Mouse (Mus musculus): ENCODE data around the gene Shmt2. TPM values are rescaled to one million over a fixed set of nuclear protein-coding genes. Genes with fewer than 3 reads are reported as not detected.
A peak's percentile ranks its signal among the peaks of the same experiment; 100 is the strongest.

Shmt2 gene
- polyA plus RNA-seq, 1 experiment = 12.7 TPM

DNA sequence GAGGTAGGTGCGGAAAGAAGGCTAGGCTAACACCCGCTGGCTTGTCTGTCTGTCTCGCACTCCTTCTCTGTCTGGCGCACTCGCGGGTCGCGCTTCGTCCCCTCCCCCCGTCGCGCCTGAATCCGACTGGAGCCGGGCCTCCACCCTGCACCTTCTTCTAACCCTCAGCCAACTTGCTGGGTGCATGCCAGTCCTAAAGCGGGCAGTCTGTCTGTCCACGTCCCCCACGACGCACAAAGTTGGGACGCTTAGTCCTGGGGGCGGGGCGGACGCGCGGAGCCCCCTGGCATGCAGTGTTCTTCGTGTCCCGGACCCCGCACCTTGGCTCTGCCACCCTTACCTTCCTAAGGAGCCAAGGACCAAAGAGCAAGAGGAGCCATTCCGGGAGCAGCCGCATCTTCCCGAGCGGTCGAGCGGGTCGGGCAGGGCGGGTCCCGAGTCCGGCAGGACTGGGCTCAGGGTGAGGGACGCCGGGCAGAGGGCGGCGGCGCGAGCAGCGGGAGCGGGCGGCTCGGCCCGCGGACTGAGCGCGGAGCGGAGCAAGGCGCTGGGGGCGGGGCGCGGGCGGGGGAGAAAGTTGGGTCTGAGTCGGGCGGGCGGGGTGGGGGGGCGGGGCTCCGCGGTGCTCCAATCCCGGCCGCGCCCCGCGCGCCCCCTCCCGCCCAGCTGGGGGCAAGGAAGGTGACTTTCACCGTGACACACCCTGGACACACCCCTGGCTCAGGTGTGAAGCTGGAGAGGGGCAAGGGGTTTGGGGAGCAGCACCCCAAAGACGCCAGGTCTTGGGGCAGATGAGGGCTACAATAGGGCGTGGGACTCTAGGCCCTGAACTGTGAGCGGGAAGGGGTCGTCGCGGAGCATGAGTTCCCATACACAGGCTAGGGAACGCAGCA is 12.0 kb upstream of the Shmt2 start, which contains the start of gene Nxph4:
Gene Nxph4 (minus strand): TSS at position 524 of the 893 bp plus-strand sequence.
- TF ChIP-seq POLR2A (IDR thresholded peaks at IDR 0.05; ENCODE audit: control insufficient read depth, low read depth, low read length) (no peak), CTCF (IDR thresholded peaks at IDR 0.05; ENCODE audit: control insufficient read depth, insufficient read depth, insufficient replicate concordance, low read depth, low read length) (no peak)
- Histone ChIP-seq H3K36me3 (ENCODE audit: control insufficient read depth, insufficient read depth, low read length) (no peaks in the 10 kb centered on the region), H3K27ac (ENCODE audit: control insufficient read depth, insufficient read depth, low read depth, low read length) (no peak within 1 kb of the TSS), H3K4me3 (ENCODE audit: control insufficient read depth, low read depth, low read length) (peak within 1 kb of the TSS; percentile 59), H3K4me1 (ENCODE audit: control insufficient read depth, insufficient read depth, low read length) (peaks cover 10% of the 10 kb centered on the region), H3K27me3 (ENCODE audit: control insufficient read depth, insufficient read depth, low read length) (peaks cover 3% of the 10 kb centered on the region)

DNA sequence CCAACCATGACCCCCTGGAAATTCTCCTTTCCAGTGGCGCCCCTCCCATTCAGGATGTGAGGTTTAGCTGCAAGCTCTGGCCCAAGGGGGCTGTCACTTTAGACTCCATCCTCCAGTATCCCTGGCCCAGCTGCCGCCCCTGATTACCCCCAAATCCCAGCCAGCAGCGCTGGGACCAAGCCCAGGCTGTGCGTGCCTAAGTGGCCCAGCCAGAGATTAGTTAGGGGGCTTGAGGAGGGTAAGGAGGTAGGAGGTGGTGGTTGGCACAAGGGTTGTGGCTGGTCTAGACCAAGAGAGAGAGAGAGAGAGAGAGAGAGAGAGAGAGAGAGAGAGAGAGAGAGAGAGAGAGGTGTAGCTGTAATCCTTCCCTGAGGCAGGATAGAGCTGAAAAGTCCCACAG is 9.3 kb upstream of the Shmt2 start:
- peaks cover 10% of the 10 kb centered on the region for H3K4me1 ChIP-seq (ENCODE audit: control insufficient read depth, insufficient read depth, low read length)
- TF ChIP-seq CTCF (IDR thresholded peaks at IDR 0.05; ENCODE audit: control insufficient read depth, insufficient read depth, insufficient replicate concordance, low read depth, low read length) (no peak), POLR2A (IDR thresholded peaks at IDR 0.05; ENCODE audit: control insufficient read depth, low read depth, low read length) (no peak)
- no peak overlapping the region for H3K4me3 ChIP-seq (ENCODE audit: control insufficient read depth, low read depth, low read length)
- H3K27ac ChIP-seq (ENCODE audit: control insufficient read depth, insufficient read depth, low read depth, low read length) = no peak overlapping the region
- H3K27me3 ChIP-seq (ENCODE audit: control insufficient read depth, insufficient read depth, low read length) = peaks cover 3% of the 10 kb centered on the region
- H3K36me3 ChIP-seq (ENCODE audit: control insufficient read depth, insufficient read depth, low read length) = no peaks in the 10 kb centered on the region

GRCm38 (mm10) chr10:127530945-127531344 is 8.7 kb upstream of the Shmt2 start:
- Histone ChIP-seq H3K36me3 (ENCODE audit: control insufficient read depth, insufficient read depth, low read length) (no peaks in the 10 kb centered on the region), H3K4me1 (ENCODE audit: control insufficient read depth, insufficient read depth, low read length) (peaks cover 10% of the 10 kb centered on the region), H3K4me3 (ENCODE audit: control insufficient read depth, low read depth, low read length) (no peak overlapping the region), H3K27ac (ENCODE audit: control insufficient read depth, insufficient read depth, low read depth, low read length) (no peak overlapping the region), H3K27me3 (ENCODE audit: control insufficient read depth, insufficient read depth, low read length) (peaks cover 3% of the 10 kb centered on the region)
- TF ChIP-seq POLR2A (IDR thresholded peaks at IDR 0.05; ENCODE audit: control insufficient read depth, low read depth, low read length) = no peak
- no peak for TF ChIP-seq CTCF (IDR thresholded peaks at IDR 0.05; ENCODE audit: control insufficient read depth, insufficient read depth, insufficient replicate concordance, low read depth, low read length)

- Histone ChIP-seq H3K4me3 (ENCODE audit: control insufficient read depth, low read depth, low read length) (no peak overlapping the region), H3K27ac (ENCODE audit: control insufficient read depth, insufficient read depth, low read depth, low read length) (no peak overlapping the region), H3K36me3 (ENCODE audit: control insufficient read depth, insufficient read depth, low read length) (no peaks in the 10 kb centered on the region), H3K4me1 (ENCODE audit: control insufficient read depth, insufficient read depth, low read length) (no peaks in the 10 kb centered on the region; the same call in 1 of the 2 replicates), H3K27me3 (ENCODE audit: control insufficient read depth, insufficient read depth, low read length) (peaks cover 3% of the 10 kb centered on the region)
- TF ChIP-seq CTCF (IDR thresholded peaks at IDR 0.05; ENCODE audit: control insufficient read depth, insufficient read depth, insufficient replicate concordance, low read depth, low read length) = no peak
- no peak for TF ChIP-seq POLR2A (IDR thresholded peaks at IDR 0.05; ENCODE audit: control insufficient read depth, low read depth, low read length)
Observed at GRCm38 (mm10) chr10:127527481-127527880, 5.2 kb upstream of the Shmt2 start.

- H3K4me1 ChIP-seq (ENCODE audit: control insufficient read depth, insufficient read depth, low read length) = peaks cover 4% of the 10 kb centered on the region
- no peaks in the 10 kb centered on the region for H3K36me3 ChIP-seq (ENCODE audit: control insufficient read depth, insufficient read depth, low read length)
- TF ChIP-seq CTCF (IDR thresholded peaks at IDR 0.05; ENCODE audit: control insufficient read depth, insufficient read depth, insufficient replicate concordance, low read depth, low read length) (peak; percentile 17; the same call in 1 of the 2 replicates), POLR2A (IDR thresholded peaks at IDR 0.05; ENCODE audit: control insufficient read depth, low read depth, low read length) (no peak)
- peaks cover 3% of the 10 kb centered on the region for H3K27me3 ChIP-seq (ENCODE audit: control insufficient read depth, insufficient read depth, low read length)
- no peak overlapping the region for H3K27ac ChIP-seq (ENCODE audit: control insufficient read depth, insufficient read depth, low read depth, low read length)
- no peak overlapping the region; the same call in 1 of the 2 replicates for H3K4me3 ChIP-seq (ENCODE audit: control insufficient read depth, low read depth, low read length)
Observed at GRCm38 (mm10) chr10:127526681-127527080, 4.4 kb upstream of the Shmt2 start.

- Histone ChIP-seq H3K27me3 (ENCODE audit: control insufficient read depth, insufficient read depth, low read length) (peaks cover 3% of the 10 kb centered on the region), H3K4me3 (ENCODE audit: control insufficient read depth, low read depth, low read length) (no peak overlapping the region; the same call in 1 of the 2 replicates), H3K36me3 (ENCODE audit: control insufficient read depth, insufficient read depth, low read length) (no peaks in the 10 kb centered on the region), H3K4me1 (ENCODE audit: control insufficient read depth, insufficient read depth, low read length) (peaks cover 4% of the 10 kb centered on the region), H3K27ac (ENCODE audit: control insufficient read depth, insufficient read depth, low read depth, low read length) (no peak overlapping the region)
- TF ChIP-seq POLR2A (IDR thresholded peaks at IDR 0.05; ENCODE audit: control insufficient read depth, low read depth, low read length) (no peak), CTCF (IDR thresholded peaks at IDR 0.05; ENCODE audit: control insufficient read depth, insufficient read depth, insufficient replicate concordance, low read depth, low read length) (no peak)
Observed at GRCm38 (mm10) chr10:127526048-127526447, 3.8 kb upstream of the Shmt2 start.

DNA sequence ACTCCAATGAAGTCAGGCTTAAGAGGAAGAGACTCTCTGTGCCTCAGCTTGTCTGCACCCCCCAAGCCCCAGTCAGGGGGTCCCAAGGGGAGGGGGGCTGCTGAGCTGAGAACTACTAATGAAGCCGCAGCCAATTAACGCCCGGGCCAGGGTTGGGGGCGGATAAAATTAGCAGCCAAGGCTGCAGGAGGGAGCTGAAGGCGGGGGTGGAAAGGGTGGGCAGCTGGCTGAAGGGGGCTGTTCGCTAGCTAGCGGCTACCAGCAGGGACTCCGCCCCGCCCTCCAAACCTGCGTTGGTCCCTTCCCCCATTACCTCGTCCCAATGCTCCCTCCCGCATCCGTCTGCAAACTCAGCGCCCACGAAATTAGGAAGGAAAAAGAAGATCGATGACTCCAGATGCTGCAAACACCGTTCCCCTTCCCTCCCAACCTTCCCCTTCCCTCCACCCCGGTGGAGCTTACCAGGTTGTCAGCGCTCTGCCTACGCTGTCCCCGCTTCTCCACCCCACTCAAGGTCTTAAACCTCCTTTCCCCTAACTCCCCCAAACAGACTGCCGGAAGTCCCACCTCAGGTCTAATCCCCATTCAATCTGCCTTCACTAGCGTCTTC is 2.5 kb upstream of the Shmt2 start:
- Histone ChIP-seq H3K36me3 (ENCODE audit: control insufficient read depth, insufficient read depth, low read length) (no peaks in the 10 kb centered on the region), H3K27ac (ENCODE audit: control insufficient read depth, insufficient read depth, low read depth, low read length) (no peak overlapping the region), H3K4me1 (ENCODE audit: control insufficient read depth, insufficient read depth, low read length) (peaks cover 8% of the 10 kb centered on the region), H3K4me3 (ENCODE audit: control insufficient read depth, low read depth, low read length) (no peak overlapping the region), H3K27me3 (ENCODE audit: control insufficient read depth, insufficient read depth, low read length) (peaks cover 3% of the 10 kb centered on the region)
- TF ChIP-seq POLR2A (IDR thresholded peaks at IDR 0.05; ENCODE audit: control insufficient read depth, low read depth, low read length) (no peak), CTCF (IDR thresholded peaks at IDR 0.05; ENCODE audit: control insufficient read depth, insufficient read depth, insufficient replicate concordance, low read depth, low read length) (no peak)

Measured in testis, adult 2 months (tissue).